Mouse (Mus musculus): ENCODE results near the gene Wwp2. TPM values are rescaled to one million over a fixed set of nuclear protein-coding genes. Genes with fewer than 3 reads are reported as not detected.
A peak's percentile ranks its signal among the peaks of the same experiment; 100 is the strongest.

Wwp2 gene
- polyA plus RNA-seq, 1 experiment from 2014 or later, result 69.5 TPM

DNA sequence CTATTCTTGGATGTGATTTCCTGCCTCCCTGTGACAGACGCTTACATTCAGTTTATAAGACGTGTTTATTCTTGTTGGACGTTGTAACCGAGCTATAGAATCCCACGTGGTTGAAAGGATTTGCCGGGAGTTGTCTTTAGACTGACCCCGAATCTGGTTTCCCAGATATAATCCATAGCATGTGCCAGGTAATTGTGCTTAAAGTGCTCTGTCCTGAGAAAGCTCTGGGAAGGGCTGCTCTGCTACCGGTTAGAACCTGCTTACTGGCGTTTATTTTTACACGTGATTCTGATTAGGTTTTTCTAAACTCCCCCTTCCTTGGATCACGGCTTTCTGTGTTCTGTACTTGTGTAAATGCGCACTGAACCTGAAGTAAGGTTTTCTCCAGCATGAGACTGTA lies 38.5 kb upstream of the Wwp2 start:
- Histone ChIP-seq H3K27me3 (ENCODE audit: control insufficient read depth, insufficient read depth, low read length) (no peaks in the 10 kb centered on the region), H3K9ac (ENCODE audit: low read depth, low read length) (no peak overlapping the region), H3K36me3 (ENCODE audit: control insufficient read depth, insufficient read depth, low read length) (no peaks in the 10 kb centered on the region), H3K4me2 (replicated peaks; ENCODE audit: low read depth, low read length) (no peak overlapping the region), H3K4me3 (ENCODE audit: low read depth, low read length) (no peak overlapping the region), H3K27ac (ENCODE audit: low read depth, low read length) (no peak overlapping the region), H3K4me1 (replicated peaks; ENCODE audit: control insufficient read depth, insufficient read depth, low read length) (no peaks in the 10 kb centered on the region), H3K9me3 (ENCODE audit: control insufficient read depth, low read length) (no peaks in the 10 kb centered on the region)
- DNase-seq (ENCODE audit: low spot score) (no peak), ATAC-seq (ENCODE audit: low FRiP score) (no peak)
- WGBS, result 63% methylated on average over 12 of the region's 12 CpGs

DNA sequence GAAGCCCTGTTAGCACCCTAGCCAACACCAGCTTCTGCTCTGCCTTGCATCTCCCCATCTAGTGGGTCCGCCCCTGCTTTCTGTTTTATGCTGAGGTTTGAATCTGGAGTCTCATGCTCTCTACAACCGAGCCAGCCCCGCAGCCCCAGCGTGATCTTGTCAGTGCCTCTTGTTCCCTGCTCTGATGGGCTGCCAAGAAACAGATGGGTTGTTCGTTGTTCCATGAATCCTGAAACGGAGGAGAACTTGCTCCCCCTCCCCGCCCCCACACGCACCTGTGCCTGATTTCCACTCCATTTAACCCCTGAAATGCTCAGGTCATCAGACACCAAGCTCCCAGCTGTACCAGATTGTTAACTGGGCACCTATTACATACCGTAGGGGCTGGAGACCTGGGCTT lies 36.7 kb upstream of the Wwp2 start:
- no peaks in the 10 kb centered on the region; the same call in 1 of the 2 replicates for H3K4me1 ChIP-seq (replicated peaks; ENCODE audit: control insufficient read depth, insufficient read depth, low read length)
- no peak overlapping the region for H3K27ac ChIP-seq (ENCODE audit: low read depth, low read length)
- H3K36me3 ChIP-seq (ENCODE audit: control insufficient read depth, insufficient read depth, low read length), result no peaks in the 10 kb centered on the region
- DNase-seq (ENCODE audit: low spot score) (no peak), ATAC-seq (ENCODE audit: low FRiP score) (no peak)
- H3K9ac ChIP-seq (ENCODE audit: low read depth, low read length), result no peak overlapping the region
- H3K4me3 ChIP-seq (ENCODE audit: low read depth, low read length), result no peak overlapping the region
- no peaks in the 10 kb centered on the region for H3K9me3 ChIP-seq (ENCODE audit: control insufficient read depth, low read length)
- no peak overlapping the region for H3K4me2 ChIP-seq (replicated peaks; ENCODE audit: low read depth, low read length)
- H3K27me3 ChIP-seq (ENCODE audit: control insufficient read depth, insufficient read depth, low read length), result no peaks in the 10 kb centered on the region
- 41% methylated on average over 9 of the region's 9 CpGs for WGBS

DNA sequence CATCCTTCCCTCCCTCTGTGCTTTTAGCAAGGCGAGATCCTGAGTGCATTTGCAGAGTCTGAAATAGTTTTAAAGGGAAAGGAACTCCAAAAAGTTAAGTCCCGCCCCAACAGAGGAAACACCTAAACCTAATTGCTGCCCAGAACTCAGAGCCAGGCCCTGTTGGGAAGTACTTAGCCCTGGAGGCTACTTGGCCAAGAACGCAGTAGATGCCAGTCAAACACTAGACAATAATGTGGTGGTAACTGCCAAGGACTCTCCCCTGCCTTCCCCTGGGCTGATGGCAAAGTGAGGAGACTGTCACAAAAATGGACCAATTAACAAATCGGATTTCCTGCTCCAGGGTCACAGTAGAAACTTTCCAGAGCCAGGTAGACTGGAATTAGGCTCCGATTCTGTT lies 34.3 kb upstream of the Wwp2 start:
- Histone ChIP-seq H3K9ac (ENCODE audit: low read depth, low read length) (no peak overlapping the region), H3K4me1 (replicated peaks; ENCODE audit: control insufficient read depth, insufficient read depth, low read length) (no peaks in the 10 kb centered on the region; the same call in 1 of the 2 replicates), H3K9me3 (ENCODE audit: control insufficient read depth, low read length) (no peaks in the 10 kb centered on the region), H3K27me3 (ENCODE audit: control insufficient read depth, insufficient read depth, low read length) (no peaks in the 10 kb centered on the region), H3K27ac (ENCODE audit: low read depth, low read length) (no peak overlapping the region), H3K36me3 (ENCODE audit: control insufficient read depth, insufficient read depth, low read length) (no peaks in the 10 kb centered on the region), H3K4me3 (ENCODE audit: low read depth, low read length) (no peak overlapping the region), H3K4me2 (replicated peaks; ENCODE audit: low read depth, low read length) (no peak overlapping the region)
- ATAC-seq (ENCODE audit: low FRiP score), result no peak
- 81% methylated on average over 5 of the region's 5 CpGs for WGBS
- no peak for DNase-seq (ENCODE audit: low spot score)

- Histone ChIP-seq H3K4me1 (replicated peaks; ENCODE audit: control insufficient read depth, insufficient read depth, low read length) (no peaks in the 10 kb centered on the region; the same call in 1 of the 2 replicates), H3K27ac (ENCODE audit: low read depth, low read length) (no peak within 1 kb of the TSS), H3K27me3 (ENCODE audit: control insufficient read depth, insufficient read depth, low read length) (no peaks in the 10 kb centered on the region), H3K9me3 (ENCODE audit: control insufficient read depth, low read length) (no peaks in the 10 kb centered on the region), H3K9ac (ENCODE audit: low read depth, low read length) (no peak within 1 kb of the TSS; the same call in 1 of the 2 replicates), H3K4me2 (replicated peaks; ENCODE audit: low read depth, low read length) (peak within 1 kb of the TSS; percentile 44), H3K36me3 (ENCODE audit: control insufficient read depth, insufficient read depth, low read length) (no peaks in the 10 kb centered on the region), H3K4me3 (ENCODE audit: low read depth, low read length) (peak within 1 kb of the TSS; percentile 15)
- ATAC-seq (ENCODE audit: low FRiP score) (peak; percentile 90), DNase-seq (ENCODE audit: low spot score) (peak; percentile 80)
- WGBS, result 18% methylated on average over 22 of the region's 22 CpGs
These were observed 33.0 kb upstream of the Wwp2 start, which contains the start of gene Nqo1 for GRCm38 (mm10) chr8:107403038-107403781. TSS of gene Nqo1 (minus strand) at chr8:107403206.

DNA sequence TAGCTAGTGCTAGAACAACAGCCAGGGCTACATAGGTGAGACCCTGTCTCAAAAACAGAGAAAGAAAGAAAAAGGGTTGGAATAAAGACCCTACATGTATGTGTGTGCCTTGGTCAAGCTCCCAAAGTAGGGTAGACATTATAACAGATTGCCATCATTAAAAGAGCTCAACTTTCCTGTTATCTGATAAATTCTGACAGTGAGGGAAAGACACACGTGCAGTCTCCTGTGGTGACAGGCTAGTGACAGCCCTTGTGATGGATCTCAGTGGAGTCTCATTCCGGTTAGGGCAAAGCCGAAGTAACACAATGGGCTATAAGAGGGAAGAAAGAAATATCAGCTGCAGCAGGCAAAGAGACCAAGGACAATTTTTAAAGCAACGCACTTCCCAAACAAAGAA lies 32.1 kb upstream of the Wwp2 start:
- Histone ChIP-seq H3K4me1 (replicated peaks; ENCODE audit: control insufficient read depth, insufficient read depth, low read length) (no peaks in the 10 kb centered on the region; the same call in 1 of the 2 replicates), H3K27ac (ENCODE audit: low read depth, low read length) (no peak overlapping the region), H3K4me2 (replicated peaks; ENCODE audit: low read depth, low read length) (no peak overlapping the region), H3K9me3 (ENCODE audit: control insufficient read depth, low read length) (no peaks in the 10 kb centered on the region), H3K36me3 (ENCODE audit: control insufficient read depth, insufficient read depth, low read length) (no peaks in the 10 kb centered on the region), H3K4me3 (ENCODE audit: low read depth, low read length) (no peak overlapping the region), H3K9ac (ENCODE audit: low read depth, low read length) (no peak overlapping the region), H3K27me3 (ENCODE audit: control insufficient read depth, insufficient read depth, low read length) (no peaks in the 10 kb centered on the region)
- 75% methylated on average over 4 of the region's 4 CpGs for whole genome bisulfite sequencing
- DNase-seq (ENCODE audit: low spot score), result no peak
- ATAC-seq (ENCODE audit: low FRiP score), result no peak

- H3K4me1 ChIP-seq (replicated peaks; ENCODE audit: control insufficient read depth, insufficient read depth, low read length), result no peaks in the 10 kb centered on the region; the same call in 1 of the 2 replicates
- no peak overlapping the region for H3K4me2 ChIP-seq (replicated peaks; ENCODE audit: low read depth, low read length)
- no peak overlapping the region for H3K4me3 ChIP-seq (ENCODE audit: low read depth, low read length)
- no peak for ATAC-seq (ENCODE audit: low FRiP score)
- H3K27me3 ChIP-seq (ENCODE audit: control insufficient read depth, insufficient read depth, low read length), result no peaks in the 10 kb centered on the region
- H3K27ac ChIP-seq (ENCODE audit: low read depth, low read length), result no peak overlapping the region
- DNase-seq (ENCODE audit: low spot score), result no peak
- no peak overlapping the region for H3K9ac ChIP-seq (ENCODE audit: low read depth, low read length)
- H3K36me3 ChIP-seq (ENCODE audit: control insufficient read depth, insufficient read depth, low read length), result 0 out of 2 replicates have a peak, but pooled peaks cover 3% of the 10 kb centered on the region
- H3K9me3 ChIP-seq (ENCODE audit: control insufficient read depth, low read length), result no peaks in the 10 kb centered on the region
- 69% methylated on average over 3 of the region's 3 CpGs for WGBS
These were observed 30.2 kb upstream of the Wwp2 start for GRCm38 (mm10) chr8:107405935-107406334.

- H3K27me3 ChIP-seq (ENCODE audit: control insufficient read depth, insufficient read depth, low read length), result no peaks in the 10 kb centered on the region
- no peak overlapping the region for H3K9ac ChIP-seq (ENCODE audit: low read depth, low read length)
- no peaks in the 10 kb centered on the region for H3K9me3 ChIP-seq (ENCODE audit: control insufficient read depth, low read length)
- DNase-seq (ENCODE audit: low spot score) (peak; percentile 62), ATAC-seq (ENCODE audit: low FRiP score) (no peak)
- no peak overlapping the region for H3K4me3 ChIP-seq (ENCODE audit: low read depth, low read length)
- H3K4me2 ChIP-seq (replicated peaks; ENCODE audit: low read depth, low read length), result no peak overlapping the region
- 66% methylated on average over 4 of the region's 4 CpGs for WGBS
- no peak overlapping the region for H3K27ac ChIP-seq (ENCODE audit: low read depth, low read length)
- no peaks in the 10 kb centered on the region for H3K4me1 ChIP-seq (replicated peaks; ENCODE audit: control insufficient read depth, insufficient read depth, low read length)
- peaks cover 6% of the 10 kb centered on the region; the same call in 1 of the 2 replicates for H3K36me3 ChIP-seq (ENCODE audit: control insufficient read depth, insufficient read depth, low read length)
These were observed 24.8 kb upstream of the Wwp2 start for GRCm38 (mm10) chr8:107411391-107411790.

DNA sequence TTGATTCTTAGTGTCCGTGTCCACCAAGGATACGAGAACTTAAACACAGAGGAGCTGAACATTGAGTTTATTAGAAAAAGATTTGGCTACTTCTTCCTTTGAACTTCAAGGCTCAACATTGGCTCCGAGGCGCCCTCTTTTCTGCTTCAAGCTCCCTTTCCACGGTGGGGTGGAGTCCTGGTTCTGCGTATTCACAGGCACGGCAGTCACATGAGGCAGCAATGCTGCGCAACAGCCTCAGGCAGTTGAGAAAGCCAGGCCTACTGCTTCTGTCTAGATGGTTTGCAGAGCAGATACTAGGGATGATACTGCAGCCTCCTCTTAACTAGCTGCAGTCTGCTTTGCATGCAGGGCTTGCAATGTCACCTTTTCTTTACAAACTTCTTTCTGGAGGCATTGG lies 23.6 kb upstream of the Wwp2 start:
- Histone ChIP-seq H3K4me3 (ENCODE audit: low read depth, low read length) (no peak overlapping the region), H3K27ac (ENCODE audit: low read depth, low read length) (no peak overlapping the region), H3K36me3 (ENCODE audit: control insufficient read depth, insufficient read depth, low read length) (peaks cover 11% of the 10 kb centered on the region), H3K4me1 (replicated peaks; ENCODE audit: control insufficient read depth, insufficient read depth, low read length) (no peaks in the 10 kb centered on the region), H3K4me2 (replicated peaks; ENCODE audit: low read depth, low read length) (no peak overlapping the region), H3K9ac (ENCODE audit: low read depth, low read length) (no peak overlapping the region), H3K9me3 (ENCODE audit: control insufficient read depth, low read length) (no peaks in the 10 kb centered on the region), H3K27me3 (ENCODE audit: control insufficient read depth, insufficient read depth, low read length) (no peaks in the 10 kb centered on the region)
- WGBS, result 89% methylated on average over 8 of the region's 8 CpGs
- ATAC-seq (ENCODE audit: low FRiP score), result no peak
- no peak for DNase-seq (ENCODE audit: low spot score)

- Histone ChIP-seq H3K4me2 (replicated peaks; ENCODE audit: low read depth, low read length) (no peak overlapping the region), H3K4me3 (ENCODE audit: low read depth, low read length) (no peak overlapping the region), H3K9ac (ENCODE audit: low read depth, low read length) (no peak overlapping the region), H3K36me3 (ENCODE audit: control insufficient read depth, insufficient read depth, low read length) (peaks cover 15% of the 10 kb centered on the region), H3K27me3 (ENCODE audit: control insufficient read depth, insufficient read depth, low read length) (no peaks in the 10 kb centered on the region), H3K9me3 (ENCODE audit: control insufficient read depth, low read length) (no peaks in the 10 kb centered on the region), H3K4me1 (replicated peaks; ENCODE audit: control insufficient read depth, insufficient read depth, low read length) (no peaks in the 10 kb centered on the region), H3K27ac (ENCODE audit: low read depth, low read length) (no peak overlapping the region)
- DNase-seq (ENCODE audit: low spot score) (no peak), ATAC-seq (ENCODE audit: low FRiP score) (no peak)
- WGBS, result 92% methylated on average over 10 of the region's 10 CpGs
These were observed 22.3 kb upstream of the Wwp2 start for GRCm38 (mm10) chr8:107413881-107414280.
